Mouse (Mus musculus) layer of hippocampus, adult 11-12 months (tissue): ENCODE measurements around the gene Folr1.

Experiments
- DNase-seq: peaks from one replicate; pipeline ENCODE4 v3.0.0; 2022; ENCODE audit warnings: low spot score

The Folr1 gene

DNA sequence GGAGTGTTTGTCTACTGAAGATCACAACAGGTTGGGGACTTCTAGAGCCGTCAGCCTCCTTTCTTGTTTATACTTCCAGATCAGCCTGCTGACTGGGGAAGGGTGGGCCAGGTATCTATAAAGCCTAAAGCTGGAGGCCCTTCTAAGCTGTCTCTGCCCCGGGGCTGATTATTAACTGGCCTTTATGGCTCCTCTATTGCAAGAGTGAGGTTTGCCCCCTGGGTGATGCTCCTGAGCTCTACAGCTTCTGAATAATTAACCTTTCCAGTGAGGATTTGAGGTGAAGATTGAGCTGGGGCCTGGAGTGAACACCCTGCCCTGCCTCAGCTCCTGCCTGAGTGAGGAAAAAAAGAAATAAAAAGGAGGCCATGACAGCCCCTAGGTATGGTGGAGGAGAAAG, at the start of gene Folr1:
TSS of gene Folr1 (minus strand) at position 160 of the 400 bp plus-strand sequence.
- DNase-seq = no peak

- peak; percentile 65 for DNase-seq
Observed at GRCm38 (mm10) chr7:101918071-101918470, 47.5 kb upstream of the Folr1 start.

GRCm38 (mm10) chr7:101911982-101912381, 41.4 kb upstream of the Folr1 start:
- DNase-seq = no peak

DNA sequence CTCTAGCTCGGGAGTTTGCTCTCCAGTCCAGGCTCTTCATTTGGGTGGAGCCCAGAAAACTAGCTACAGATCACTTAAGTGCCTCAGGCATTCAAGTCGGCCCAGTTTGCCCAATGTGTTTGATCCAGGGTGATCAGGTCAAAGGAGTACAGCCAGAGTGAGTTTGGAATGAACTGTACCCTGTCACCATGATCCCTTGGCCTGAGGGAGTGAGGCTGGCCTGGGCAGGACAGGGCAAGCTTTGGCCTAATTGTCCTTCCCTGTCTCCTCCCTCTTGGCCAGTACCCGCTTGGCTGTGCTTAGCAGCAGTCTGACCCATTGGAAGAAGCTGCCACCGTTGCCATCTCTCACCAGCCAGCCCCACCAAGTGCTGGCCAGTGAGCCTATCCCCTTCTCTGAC, 39.5 kb upstream of the Folr1 start:
- no peak for DNase-seq

DNA sequence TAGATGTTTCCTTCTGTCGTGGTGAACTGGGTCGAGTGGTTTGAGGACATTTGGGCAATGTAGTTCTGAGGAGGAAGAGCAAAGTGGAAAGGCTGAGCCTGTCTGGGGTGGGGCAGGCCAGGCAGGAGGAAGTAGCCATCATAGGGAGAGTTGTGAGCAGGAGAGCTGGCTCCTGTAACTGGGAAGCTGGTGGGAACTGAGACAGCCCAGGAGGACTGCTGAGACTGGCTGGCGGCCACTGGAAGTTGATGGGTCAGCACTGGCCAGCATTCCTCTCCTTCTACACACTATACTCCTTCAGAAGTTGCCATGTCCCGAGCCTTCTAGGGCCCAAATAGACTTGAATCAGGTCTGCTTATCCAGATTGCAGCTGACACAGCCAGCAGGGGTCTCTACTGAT, 37.8 kb upstream of the Folr1 start:
- no peak for DNase-seq

GRCm38 (mm10) chr7:101906696-101907095, 36.1 kb upstream of the Folr1 start:
- DNase-seq = no peak

GRCm38 (mm10) chr7:101906287-101906681, 35.7 kb upstream of the Folr1 start, which contains the start of gene Tomt:
Tomt (minus strand) TSS chr7:101906359.
- DNase-seq = no peak

- DNase-seq = peak; percentile 100
Observed at GRCm38 (mm10) chr7:101905561-101906286, 35.1 kb upstream of the Folr1 start, which contains the start of gene Lamtor1. Lamtor1 (plus strand) TSS chr7:101905904.

DNA sequence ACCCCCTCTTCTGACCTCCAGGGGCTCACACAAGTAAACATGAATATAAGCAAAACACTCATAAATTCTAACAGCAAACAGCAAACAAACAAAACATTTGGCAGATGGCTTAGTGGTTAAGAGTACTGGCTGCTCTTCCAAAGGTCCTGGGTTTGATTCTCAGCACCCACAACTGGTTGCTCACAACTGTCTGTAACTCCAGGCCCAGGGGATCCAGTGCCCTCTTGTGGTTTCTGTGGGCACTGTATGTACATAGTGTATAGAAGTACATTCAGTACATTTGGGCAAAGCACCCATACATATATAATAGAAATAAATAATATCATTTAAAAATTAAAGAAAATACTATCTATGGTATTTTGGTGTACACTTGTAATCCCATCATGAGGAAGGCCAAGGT, 32.3 kb upstream of the Folr1 start:
- no peak for DNase-seq

- DNase-seq = no peak
Observed at GRCm38 (mm10) chr7:101901969-101902368, 31.4 kb upstream of the Folr1 start.

- no peak for DNase-seq
Observed at GRCm38 (mm10) chr7:101900331-101901097, 29.9 kb upstream of the Folr1 start.

DNA sequence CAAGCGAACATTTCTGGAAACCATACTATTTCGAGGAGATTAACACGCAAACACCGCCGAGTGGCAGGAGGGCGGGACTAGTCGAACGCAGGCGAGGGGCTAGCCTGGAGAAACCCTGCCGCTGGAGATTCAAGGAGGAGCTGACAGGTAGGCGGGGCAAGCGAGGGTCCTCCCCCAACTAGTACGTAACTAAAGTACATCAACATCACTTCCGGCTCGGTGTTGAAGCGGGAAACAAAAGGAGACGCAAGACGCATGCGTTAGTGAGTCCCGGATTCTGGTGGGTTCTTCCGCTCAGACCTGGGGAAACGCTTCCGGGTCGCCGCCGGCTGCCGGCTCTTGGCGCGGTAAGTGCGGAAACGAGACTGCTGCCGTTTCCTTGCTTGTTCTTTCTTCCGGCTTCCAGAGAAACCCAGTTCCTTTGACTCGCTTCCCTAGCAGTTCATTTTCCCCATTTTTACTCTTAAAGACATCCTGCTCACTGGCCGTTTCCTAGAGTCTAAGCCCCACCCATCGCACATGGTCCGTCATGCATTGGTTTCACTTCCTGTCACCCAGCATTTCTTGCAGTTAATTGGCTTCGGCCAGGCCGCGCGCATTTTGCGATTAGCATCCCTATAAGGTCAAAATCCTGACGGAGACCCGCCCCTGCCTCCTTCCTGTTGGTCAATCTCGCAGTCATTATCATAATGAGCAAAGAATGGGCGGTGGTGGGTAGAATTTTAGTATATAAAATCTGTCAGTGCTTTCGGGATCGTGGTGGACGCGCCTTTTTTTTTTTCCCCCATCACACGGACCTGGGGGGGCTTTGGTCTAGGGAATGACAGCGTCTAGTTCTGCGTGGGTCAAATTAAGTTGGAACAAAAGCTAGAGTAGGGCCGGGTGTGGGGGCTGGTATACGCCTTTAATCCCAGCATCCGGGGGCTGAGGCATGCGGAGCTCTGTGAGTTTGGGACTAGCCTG, 25.8 kb upstream of the Folr1 start:
- DNase-seq = peak; percentile 99

DNA sequence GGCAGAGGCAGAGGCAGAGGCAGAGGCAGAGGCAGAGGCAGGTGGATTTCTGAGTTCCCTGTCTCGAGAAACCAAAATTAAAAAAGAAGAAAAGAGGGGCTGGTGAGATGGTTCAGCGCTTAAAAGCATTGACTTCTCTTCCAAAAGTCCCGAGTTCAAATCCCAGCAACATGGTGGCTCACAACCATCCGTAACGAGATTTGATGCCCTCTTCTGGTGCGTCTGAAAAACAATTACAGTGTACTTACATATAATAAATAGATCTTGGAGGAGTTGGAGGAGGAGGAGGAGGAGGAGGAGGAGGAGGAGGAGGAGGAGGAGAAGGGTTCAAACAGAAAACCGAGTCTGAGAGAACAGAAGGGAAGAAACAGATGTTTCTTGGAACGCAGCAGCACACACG, 25.1 kb upstream of the Folr1 start:
- DNase-seq = no peak

- DNase-seq = no peak
Observed at GRCm38 (mm10) chr7:101888460-101888859, 17.9 kb upstream of the Folr1 start.

DNA sequence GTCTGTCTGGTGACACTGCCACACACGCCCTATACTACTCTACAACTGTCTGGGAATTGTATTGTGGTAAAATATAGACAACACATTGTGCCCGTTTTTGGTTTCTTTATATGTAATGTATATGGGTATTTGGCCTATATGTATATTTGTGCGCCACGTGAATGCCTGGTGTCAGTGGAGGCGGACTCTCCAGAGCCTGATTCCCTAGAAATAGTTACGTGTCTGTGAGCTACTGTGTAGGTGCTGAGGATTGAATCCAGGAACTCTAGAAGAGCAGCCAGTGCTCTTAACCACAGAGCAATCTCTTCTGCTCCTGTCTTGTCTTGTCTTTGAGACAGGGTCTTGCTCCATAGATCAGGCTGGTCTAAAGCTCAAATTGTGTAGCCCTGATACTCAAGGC, 15.7 kb upstream of the Folr1 start:
- DNase-seq = no peak

- no peak for DNase-seq
Observed at GRCm38 (mm10) chr7:101884160-101884559, 13.6 kb upstream of the Folr1 start.

- no peak for DNase-seq
Observed at GRCm38 (mm10) chr7:101882413-101883154, 12.0 kb upstream of the Folr1 start.

- peak; percentile 46 for DNase-seq
Observed at GRCm38 (mm10) chr7:101880855-101881254, 10.3 kb upstream of the Folr1 start.

DNA sequence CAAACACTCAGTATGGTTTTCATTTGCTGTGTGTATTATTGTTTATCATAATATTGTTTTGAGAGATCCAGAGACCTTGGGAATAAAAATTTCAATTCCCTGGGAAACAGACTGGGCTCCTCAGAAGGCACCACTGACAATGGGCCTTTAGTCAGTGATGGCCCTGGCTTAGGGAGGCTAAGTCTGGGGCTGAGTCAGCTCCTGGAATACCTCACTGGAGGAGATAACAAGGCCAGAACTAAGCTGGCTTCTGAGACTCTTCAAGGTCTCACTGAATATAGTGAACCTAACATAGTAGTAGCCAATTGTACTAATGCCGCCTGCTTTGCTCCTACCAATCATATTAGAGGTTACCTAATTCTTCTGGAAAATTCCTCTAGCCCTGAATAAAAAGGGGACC, 5.4 kb upstream of the Folr1 start:
- no peak for DNase-seq

GRCm38 (mm10) chr7:101871296-101871695, 708 bp upstream of the Folr1 start:
- no peak for DNase-seq

- DNase-seq = no peak
Observed at GRCm38 (mm10) chr7:101869163-101869500, 1.5 kb downstream of the Folr1 start.
